Mouse (Mus musculus): Measurements from ENCODE around the gene Olfr826.
"Not testable (repeated sequence)": the region's sequence is repeated elsewhere in the genome, so short reads cannot be mapped to it uniquely, and the experiment has no call there.

The Olfr826 gene

GRCm38 (mm10) chr10:130184086-130184485 lies at the start of gene Olfr826:
TSS of gene Olfr826 (minus strand) at chr10:130184186.
- no peak for DNase-seq (ENCODE audit: low read depth, low spot score)

DNA sequence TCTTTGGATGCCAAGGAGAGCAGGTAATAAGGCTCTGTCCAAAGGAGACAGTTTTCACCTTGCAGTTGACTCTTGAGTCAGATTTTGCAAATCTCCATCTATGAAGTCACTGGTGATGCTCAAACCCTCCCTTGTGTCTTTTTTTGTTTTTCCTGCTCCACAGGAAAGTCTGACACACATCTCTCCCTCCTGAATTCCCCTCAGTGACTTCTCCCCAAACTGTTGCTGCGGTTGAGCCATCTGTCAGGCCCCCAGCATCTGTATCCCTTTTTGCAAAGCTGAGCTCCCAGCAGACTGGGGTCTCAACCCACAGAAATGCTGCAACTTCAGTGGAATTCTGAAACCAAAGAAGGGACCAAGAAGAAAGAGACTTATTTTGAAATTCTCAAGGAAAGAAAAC lies 48.1 kb upstream of the Olfr826 start:
- no peak for DNase-seq (ENCODE audit: low read depth, low spot score)

DNA sequence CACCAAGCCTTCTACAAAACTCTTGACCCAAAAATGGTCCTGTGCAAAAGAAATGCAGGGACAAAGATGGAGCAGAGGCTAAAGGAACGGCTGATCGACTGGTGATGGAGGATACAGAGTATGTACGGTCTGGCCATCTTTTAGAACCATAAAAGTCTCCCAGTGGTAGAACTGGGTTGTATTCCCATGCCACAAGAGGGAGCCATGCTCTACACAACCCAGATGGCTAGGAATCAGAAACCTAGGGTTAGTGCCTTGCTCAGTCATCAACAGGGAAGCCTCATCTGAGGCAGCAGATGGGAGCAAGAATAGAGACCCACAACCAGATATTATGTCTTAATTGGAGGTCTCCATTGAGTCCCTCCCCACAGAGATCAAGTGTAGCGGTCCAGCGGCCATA lies 45.6 kb upstream of the Olfr826 start:
- peak; percentile 62 for DNase-seq (ENCODE audit: low read depth, low spot score)

DNA sequence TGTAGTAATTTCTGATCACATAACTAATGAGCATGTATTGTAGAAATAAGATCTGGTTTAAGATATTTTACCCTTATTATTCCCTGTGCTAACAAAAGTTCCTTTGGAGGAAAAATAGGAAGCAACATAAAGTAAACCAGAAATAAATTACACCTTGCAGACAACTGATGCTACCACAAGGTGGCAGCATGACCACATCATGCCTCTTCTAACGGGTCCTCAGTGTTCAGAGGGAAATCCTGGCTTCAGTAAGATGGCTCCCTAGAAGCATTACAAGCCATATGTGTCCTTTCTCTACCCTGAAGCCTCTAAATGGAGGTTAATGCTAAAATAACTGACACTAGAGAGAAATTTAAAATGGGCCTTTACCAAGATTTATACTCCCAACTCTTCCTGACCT lies 44.3 kb upstream of the Olfr826 start:
- DNase-seq (ENCODE audit: low read depth, low spot score), result peak; percentile 59

DNA sequence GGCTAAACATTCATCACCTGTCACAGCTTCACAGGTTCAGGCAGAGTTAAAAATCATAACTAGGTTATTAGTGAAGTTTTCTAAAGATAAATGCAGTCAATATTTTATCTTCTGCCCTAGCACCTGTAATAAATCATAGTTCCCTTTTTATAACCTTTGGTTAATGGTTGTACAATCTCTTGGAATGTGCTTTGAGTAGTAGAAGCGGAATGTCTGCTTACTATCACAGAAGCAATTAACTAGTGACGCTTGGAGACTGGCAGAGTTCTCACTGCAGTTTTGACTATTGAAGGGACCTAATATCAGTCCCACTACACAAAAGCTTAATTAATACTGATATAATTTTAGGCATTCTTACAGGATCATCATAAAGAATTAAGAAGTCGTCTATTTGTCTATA lies 41.0 kb upstream of the Olfr826 start:
- no peak for DNase-seq (ENCODE audit: low read depth, low spot score)

DNA sequence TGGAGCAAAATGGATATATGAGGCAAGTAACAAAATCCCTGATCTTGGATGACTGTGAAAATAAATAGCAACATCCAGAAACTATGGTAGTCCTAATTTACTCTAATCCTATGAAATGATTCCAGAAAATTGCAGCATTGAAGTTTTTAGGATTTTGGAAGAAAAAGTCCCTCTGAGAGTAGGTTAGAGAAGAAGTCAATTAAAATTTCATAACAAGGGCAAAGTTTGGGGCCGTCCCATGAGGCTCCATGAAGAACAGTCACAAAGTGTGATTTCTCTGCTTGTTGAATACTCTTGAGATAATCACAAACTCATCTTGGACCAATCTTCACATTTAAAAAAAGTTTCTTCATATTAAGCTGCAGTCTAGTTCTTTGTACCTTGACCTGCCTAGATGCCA lies 30.3 kb upstream of the Olfr826 start, which contains the start of gene Olfr827:
TSS of gene Olfr827 (minus strand) at position 101 of the 400 bp plus-strand sequence.
- no peak for DNase-seq (ENCODE audit: low read depth, low spot score)

GRCm38 (mm10) chr10:130166666-130167065 lies 17.3 kb downstream of the Olfr826 start, which contains the start of gene Olfr825:
TSS of gene Olfr825 (minus strand) at chr10:130166766.
- DNase-seq (ENCODE audit: low read depth, low spot score), result no peak

DNA sequence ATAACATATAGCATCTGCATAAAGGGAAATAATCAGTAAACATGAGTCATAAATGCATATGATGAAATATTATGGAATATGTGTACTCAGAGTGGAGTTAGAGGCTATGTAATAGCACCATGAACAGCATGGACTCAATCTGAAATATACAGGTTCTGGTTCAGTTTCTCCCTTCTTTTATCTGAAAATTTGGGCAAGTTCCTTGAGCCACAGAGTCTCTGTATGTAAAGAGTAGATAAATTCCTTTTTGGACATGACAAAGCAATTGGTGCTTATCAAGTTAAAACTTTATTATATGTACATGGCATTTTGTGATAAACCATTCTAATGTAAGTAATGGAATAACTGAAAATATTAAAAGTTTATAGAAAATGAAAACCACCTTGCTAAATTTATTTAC lies 18.8 kb downstream of the Olfr826 start:
- DNase-seq (ENCODE audit: low read depth, low spot score), result no peak

DNA sequence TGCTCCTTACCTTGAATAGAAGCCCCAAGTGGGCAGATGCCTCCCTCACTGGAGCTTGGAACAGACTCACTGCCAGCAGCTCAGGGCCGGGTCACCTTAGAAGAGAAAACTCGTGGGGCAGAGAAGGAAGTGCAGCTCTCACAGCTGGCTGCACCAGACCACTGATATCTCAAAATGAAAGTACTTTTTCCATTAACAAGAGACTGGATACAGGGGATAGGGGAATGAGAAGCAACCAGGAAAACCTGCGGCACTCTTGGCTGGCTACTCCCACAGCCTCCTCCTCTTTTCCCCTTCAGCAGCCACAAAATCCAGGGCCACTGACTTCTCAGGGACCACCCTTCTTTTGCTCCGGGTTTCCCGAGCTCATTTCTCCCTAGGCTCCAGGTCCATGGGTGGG lies 39.9 kb downstream of the Olfr826 start:
- DNase-seq (ENCODE audit: low read depth, low spot score), result no peak

DNA sequence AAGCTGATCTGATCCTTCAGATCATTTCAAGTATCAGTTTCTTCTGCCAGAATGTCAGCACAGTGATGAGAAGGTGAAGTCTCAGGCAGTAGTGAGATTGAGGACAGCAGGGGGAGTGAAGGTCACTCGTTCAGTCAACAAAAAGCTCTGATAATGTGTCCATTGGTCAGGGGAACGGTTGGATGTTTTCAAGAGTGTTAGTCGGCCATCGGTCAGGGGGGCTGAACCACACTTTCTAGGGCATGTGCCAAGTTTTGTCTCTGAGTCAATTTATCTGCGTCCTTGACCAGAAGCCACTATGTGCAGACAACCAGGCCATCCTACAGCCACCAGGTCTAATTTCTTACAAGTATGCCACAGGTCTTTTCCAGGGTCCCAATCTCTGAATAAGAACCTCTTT lies 41.5 kb downstream of the Olfr826 start:
- not testable (repeated sequence) for DNase-seq (ENCODE audit: low read depth, low spot score)

GRCm38 (mm10) chr10:130134811-130135210 lies 49.2 kb downstream of the Olfr826 start:
- no peak for DNase-seq (ENCODE audit: low read depth, low spot score)

GRCm38 (mm10) chr10:130129900-130130299 lies 54.1 kb downstream of the Olfr826 start, which contains the start of gene Olfr824:
TSS of gene Olfr824 (minus strand) at chr10:130130000.
- not testable (repeated sequence) for DNase-seq (ENCODE audit: low read depth, low spot score)

All from R1 (cell line).